Mouse (Mus musculus): ENCODE data around the gene Magi2.

Magi2 gene

GRCm38 (mm10) chr5:20751000-20751399 lies 1524.2 kb downstream of the Magi2 start:
- DNase-seq (ENCODE audit: low read depth in 1 of 2, low spot score in 2 of 2) = no peak

- DNase-seq (ENCODE audit: low read depth in 1 of 2, low spot score in 2 of 2) = no peak
Observed at GRCm38 (mm10) chr5:20751696-20752095, 1524.9 kb downstream of the Magi2 start.

- no peak for DNase-seq (ENCODE audit: low read depth in 1 of 2, low spot score in 2 of 2)
Observed at GRCm38 (mm10) chr5:20753096-20753495, 1526.3 kb downstream of the Magi2 start.

GRCm38 (mm10) chr5:20753963-20754362 lies 1527.1 kb downstream of the Magi2 start:
- DNase-seq (ENCODE audit: low read depth in 1 of 2, low spot score in 2 of 2) = no peak
